Comparison of ENCODE assay signal across 15 mouse cellular contexts in the genomic region with DNA sequence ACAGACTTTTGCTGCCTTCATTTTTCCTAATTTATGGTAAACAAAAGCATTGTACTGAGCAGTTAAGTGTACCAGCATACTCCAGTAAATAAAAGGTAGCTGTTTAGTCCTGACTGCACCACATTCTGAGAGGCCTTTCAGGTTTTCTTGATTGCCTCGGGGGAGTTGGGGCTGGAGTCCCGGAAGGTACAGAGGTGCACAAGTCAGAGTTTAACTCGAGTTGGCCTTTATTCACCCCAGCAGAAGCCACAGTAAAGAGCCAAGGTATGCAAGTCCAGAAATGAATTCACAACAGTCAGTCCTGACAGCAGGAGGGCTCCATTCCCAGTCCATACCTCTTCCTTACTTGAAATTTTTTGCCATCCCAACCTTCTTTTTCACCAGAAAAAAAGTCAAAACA.
"Had no signal": no experiment of that assay in that cellular context is flagged by ENCODE, and none has a peak within 500 bp of the region (broad histone marks: within the 10 kb centered on the region; RNA-seq: fewer than 3 reads in every experiment).

No protein-coding gene starts in this region.

- H3K4me3 ChIP-seq: left cerebral cortex, adult 2 months; liver, embryonic 13.5 days; midbrain, embryonic 12.5 days; myocyte; neural tube, embryonic 13.5 days had no signal

- DNase-seq: layer of hippocampus, postnatal 36 days; liver, embryonic 13.5 days; lung, adult 2 months; retina, postnatal 1 day; right cerebral cortex, postnatal 25 days; spleen, adult 18-20 months; thymus, adult 18-20 months; thymus, postnatal 36 days had no signal

- H3K9ac ChIP-seq: liver, embryonic 13.5 days; midbrain, embryonic 12.5 days; neural tube, embryonic 13.5 days had no signal

- H3K27ac ChIP-seq: left cerebral cortex, adult 2 months; liver, embryonic 13.5 days; macrophage; midbrain, embryonic 12.5 days; neural tube, embryonic 13.5 days had no signal

- ATAC-seq: intestine, postnatal 0 days; midbrain, embryonic 16.5 days had no signal

- H3K4me1 ChIP-seq: midbrain, embryonic 12.5 days; neural tube, embryonic 13.5 days had no signal

- H3K4me2 ChIP-seq: liver, embryonic 13.5 days; midbrain, embryonic 12.5 days; neural tube, embryonic 13.5 days had no signal

- H3K9me3 ChIP-seq: liver, embryonic 13.5 days; midbrain, embryonic 12.5 days; neural tube, embryonic 13.5 days had no signal

- H3K27me3 ChIP-seq: liver, embryonic 13.5 days; midbrain, embryonic 12.5 days; neural tube, embryonic 13.5 days had no signal

- H3K36me3 ChIP-seq: liver, embryonic 13.5 days; midbrain, embryonic 12.5 days; neural tube, embryonic 13.5 days had no signal
